Mouse (Mus musculus): ENCODE measurements around the gene Sdha. TPM values are rescaled to one million over a fixed set of nuclear protein-coding genes. Genes with fewer than 3 reads are reported as not detected.

Gene Sdha
- polyA plus RNA-seq, 1 experiment from 2014 or later, result 194 TPM

DNA sequence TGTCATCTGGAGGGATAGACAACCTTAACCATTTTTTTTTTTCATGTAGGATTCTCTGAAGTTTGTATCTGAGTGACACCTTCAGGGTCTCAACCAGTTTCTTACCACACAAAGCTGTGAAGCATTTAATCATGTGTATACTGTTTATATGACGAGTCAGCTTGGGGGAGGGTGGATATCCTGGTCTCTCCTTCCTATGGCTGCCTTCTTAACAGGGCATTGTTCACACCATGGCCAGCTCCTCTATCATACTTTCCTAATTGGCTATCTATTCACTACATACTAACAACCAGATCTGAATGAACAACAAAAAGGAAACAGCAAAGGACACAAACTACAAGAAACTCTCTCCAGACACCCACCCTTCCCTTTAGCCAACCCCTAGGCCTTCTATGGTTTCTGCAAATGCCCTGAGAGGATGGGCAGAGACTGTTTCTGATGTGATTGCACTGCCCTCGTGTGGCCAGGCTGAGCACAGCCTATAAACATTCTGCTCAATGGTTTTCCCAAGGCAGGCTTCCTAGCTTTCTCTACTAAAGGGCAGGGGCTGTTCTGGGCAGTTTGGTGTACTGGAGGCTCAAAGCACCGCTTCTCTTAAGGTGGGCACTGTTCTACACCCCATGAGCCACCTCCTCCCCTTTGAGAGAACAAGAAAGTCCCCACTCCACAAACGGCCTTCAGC, 49.0 kb downstream of the Sdha start:
- Histone ChIP-seq H3K27me3 (replicated peaks) (0 out of 2 replicates have a peak, but pooled peaks cover 4% of the 10 kb centered on the region), H3K36me3 (peaks cover 47% of the 10 kb centered on the region), H3K9me3 (replicated peaks) (no peaks in the 10 kb centered on the region), H3K9ac (no peak overlapping the region), H3K4me3 (no peak overlapping the region), H3K4me2 (no peak overlapping the region), H3K4me1 (no peaks in the 10 kb centered on the region), H3K27ac (no peak overlapping the region)
- ATAC-seq, result peak; percentile 60
- WGBS (ENCODE audit: insufficient replicate concordance), result 32% methylated on average over 4 of the region's 4 CpGs

DNA sequence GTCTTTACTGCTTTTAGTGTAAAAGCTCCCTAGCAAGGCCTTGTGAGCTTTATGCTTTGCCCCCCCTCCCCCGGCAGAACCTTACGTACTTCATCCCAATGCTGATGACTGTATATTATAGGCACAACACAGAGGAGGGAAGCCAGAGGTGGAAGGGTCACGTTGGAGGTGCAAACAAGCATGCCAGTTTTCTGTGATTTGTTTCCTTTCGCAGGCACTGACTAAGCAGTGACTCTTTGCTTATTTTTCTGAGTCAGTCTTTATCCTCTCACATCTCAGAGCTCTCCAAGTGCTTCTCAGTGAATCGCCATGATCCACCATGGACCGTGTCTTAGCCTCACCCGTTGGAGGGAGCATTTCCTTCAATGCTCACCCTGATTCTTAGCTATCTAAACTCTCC, 53.7 kb downstream of the Sdha start:
- 58% methylated on average over 7 of the region's 7 CpGs for WGBS (ENCODE audit: insufficient replicate concordance)

DNA sequence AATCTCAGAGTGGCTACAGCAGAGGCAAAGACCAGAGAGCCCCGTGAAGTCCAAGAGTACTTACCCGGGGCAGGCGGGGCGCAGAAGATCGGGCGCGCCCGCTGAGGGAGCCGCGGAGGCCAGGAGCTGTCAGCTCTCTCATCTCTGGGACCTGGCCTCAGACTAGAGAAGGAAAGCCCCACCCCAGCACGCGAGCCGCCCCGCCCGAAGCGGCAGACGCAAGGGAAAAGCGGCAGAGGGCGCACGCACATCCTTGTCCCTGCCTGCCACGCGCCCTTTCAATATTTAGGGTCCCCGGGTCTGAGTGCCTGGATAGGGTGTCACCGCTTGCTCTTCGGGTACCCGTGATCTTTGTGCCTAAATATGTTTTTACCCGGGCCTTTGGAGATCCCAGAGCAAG, 57.9 kb downstream of the Sdha start, which contains the start of gene Ahrr:
TSS of gene Ahrr (minus strand) at position 165 of the 400 bp plus-strand sequence.
- WGBS (ENCODE audit: insufficient replicate concordance), result 2% methylated on average over 27 of the region's 27 CpGs

More for the DNA sequence above, 53.7 kb downstream of the Sdha start:
- Histone ChIP-seq H3K9ac (no peak overlapping the region), H3K4me1 (peaks cover 9% of the 10 kb centered on the region), H3K27ac (no peak overlapping the region), H3K9me3 (replicated peaks) (no peaks in the 10 kb centered on the region), H3K36me3 (0 out of 2 replicates have a peak, but pooled peaks cover under 1% of the 10 kb centered on the region), H3K27me3 (replicated peaks) (peaks cover 31% of the 10 kb centered on the region), H3K4me3 (no peak overlapping the region), H3K4me2 (no peak overlapping the region)
- ATAC-seq, result no peak

DNA sequence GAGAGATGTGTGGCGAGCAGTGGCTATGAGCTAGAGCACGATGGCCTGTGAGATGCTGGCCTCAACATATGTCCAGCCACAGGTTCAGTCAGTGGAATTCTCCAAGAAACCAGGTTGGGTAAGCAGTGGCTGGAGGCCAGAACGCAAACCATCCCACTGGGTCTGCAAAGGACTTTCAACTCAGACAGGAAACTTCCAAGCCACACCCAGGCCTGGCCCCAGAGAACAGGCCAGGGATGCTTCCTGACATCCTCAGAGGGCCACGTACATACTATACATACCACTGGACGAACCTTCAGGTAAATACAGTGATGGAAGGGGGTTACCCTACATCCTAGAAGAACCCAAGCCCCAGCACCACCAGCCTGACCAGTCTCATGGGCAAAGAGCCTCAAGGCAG, 60.4 kb downstream of the Sdha start:
- H3K27me3 ChIP-seq (replicated peaks), result peaks cover 31% of the 10 kb centered on the region
- H3K4me2 ChIP-seq, result no peak overlapping the region
- H3K27ac ChIP-seq, result no peak overlapping the region
- H3K9me3 ChIP-seq (replicated peaks), result no peaks in the 10 kb centered on the region
- no peaks in the 10 kb centered on the region for H3K36me3 ChIP-seq
- peaks cover 9% of the 10 kb centered on the region for H3K4me1 ChIP-seq
- ATAC-seq, result no peak
- 65% methylated on average over 5 of the region's 5 CpGs for WGBS (ENCODE audit: insufficient replicate concordance)
- H3K9ac ChIP-seq, result no peak overlapping the region
- no peak overlapping the region for H3K4me3 ChIP-seq

More for the DNA sequence above, 57.9 kb downstream of the Sdha start, which contains the start of gene Ahrr:
- Histone ChIP-seq H3K27ac (no peak within 1 kb of the TSS), H3K9ac (no peak within 1 kb of the TSS), H3K4me3 (peak within 1 kb of the TSS; percentile 22), H3K27me3 (replicated peaks) (peaks cover 40% of the 10 kb centered on the region), H3K36me3 (no peaks in the 10 kb centered on the region), H3K4me1 (peaks cover 9% of the 10 kb centered on the region), H3K9me3 (replicated peaks) (no peaks in the 10 kb centered on the region), H3K4me2 (peak within 1 kb of the TSS; percentile 56)
- ATAC-seq, result peak; percentile 76

DNA sequence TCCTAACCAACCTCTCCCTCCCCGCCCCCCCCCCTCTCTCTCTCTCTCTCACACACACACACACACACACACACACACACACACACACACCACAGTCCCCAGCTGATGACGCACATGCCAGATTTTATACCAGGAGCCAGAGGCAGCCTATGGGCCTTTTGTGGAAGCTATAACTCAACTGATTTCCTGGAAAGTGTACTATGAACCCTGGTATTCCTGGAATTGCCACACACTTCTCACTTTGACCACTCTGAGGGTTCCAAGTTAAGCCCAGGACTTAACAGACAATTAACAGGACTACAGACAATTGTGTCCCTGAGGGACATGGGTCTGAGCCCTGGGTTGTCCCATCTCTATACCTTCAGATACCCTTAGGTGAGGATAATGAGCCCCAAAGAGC, 67.8 kb downstream of the Sdha start:
- Histone ChIP-seq H3K9ac (no peak overlapping the region), H3K27me3 (replicated peaks) (no peaks in the 10 kb centered on the region), H3K4me1 (no peaks in the 10 kb centered on the region), H3K9me3 (replicated peaks) (no peaks in the 10 kb centered on the region), H3K27ac (no peak overlapping the region), H3K36me3 (no peaks in the 10 kb centered on the region), H3K4me2 (no peak overlapping the region), H3K4me3 (no peak overlapping the region)
- WGBS (ENCODE audit: insufficient replicate concordance), result 72% methylated on average over 1 of the region's 2 CpGs
- no peak for ATAC-seq

DNA sequence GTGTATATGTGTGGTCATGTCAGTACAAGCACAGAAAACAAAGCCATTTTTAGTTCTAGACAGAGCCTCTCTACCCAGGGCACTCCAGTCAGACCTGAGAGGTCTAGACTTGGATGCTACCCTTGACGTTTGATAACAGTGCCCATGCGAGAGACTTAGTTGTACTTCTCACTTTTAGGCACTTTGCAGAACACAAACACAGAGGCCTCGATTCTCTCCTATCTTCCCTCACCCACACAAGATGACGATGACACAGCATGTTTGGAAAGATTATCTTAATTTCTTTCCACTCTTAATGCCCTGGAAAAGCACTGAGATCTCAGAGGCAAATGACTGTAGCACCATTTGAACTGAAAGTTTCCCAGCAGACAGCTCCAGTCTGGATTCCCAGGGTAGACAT, 74.4 kb downstream of the Sdha start:
- Histone ChIP-seq H3K4me3 (no peak overlapping the region), H3K27ac (peak overlapping the region; percentile 68), H3K4me1 (peaks cover 23% of the 10 kb centered on the region), H3K9ac (no peak overlapping the region), H3K27me3 (replicated peaks) (peaks cover 3% of the 10 kb centered on the region; the same call in 1 of the 2 replicates), H3K9me3 (replicated peaks) (no peaks in the 10 kb centered on the region), H3K4me2 (peak overlapping the region; percentile 25), H3K36me3 (no peaks in the 10 kb centered on the region)
- WGBS (ENCODE audit: insufficient replicate concordance), result 17% methylated on average over 4 of the region's 4 CpGs
- ATAC-seq, result peak; percentile 86

Other genes with a start within 250 kb of the Sdha start
- gene Slc9a3, start 228.8 kb downstream of the Sdha start, polyA plus RNA-seq (2016; fragmentation: Nextera tagmentation; extraction: Ambion mirVana), result not detected in 2 replicates
- 32.9 and 36.4 TPM in 2 replicates for gene Exoc3, start 141.5 kb downstream of the Sdha start, polyA plus RNA-seq (2016; fragmentation: Nextera tagmentation; extraction: Ambion mirVana)
- 0.12 and 0.48 TPM in 2 replicates for gene Ahrr, start 57.9 kb downstream of the Sdha start, polyA plus RNA-seq (2016; fragmentation: Nextera tagmentation; extraction: Ambion mirVana)
- 83.5 and 90.0 TPM in 2 replicates for gene Pdcd6, start 32.7 kb downstream of the Sdha start, polyA plus RNA-seq (2016; fragmentation: Nextera tagmentation; extraction: Ambion mirVana)
- gene Ccdc127, start within 50 bp of the Sdha start, polyA plus RNA-seq (2016; fragmentation: Nextera tagmentation; extraction: Ambion mirVana), result 31.4 and 33.8 TPM in 2 replicates
- gene Lrrc14b, start 13.7 kb upstream of the Sdha start, polyA plus RNA-seq (2016; fragmentation: Nextera tagmentation; extraction: Ambion mirVana), result not detected in 2 replicates
- 0.81 and 1.3 TPM in 2 replicates for gene Zfp72, start 40.6 kb upstream of the Sdha start, polyA plus RNA-seq (2016; fragmentation: Nextera tagmentation; extraction: Ambion mirVana)
- gene Ftl1-ps1, start 49.4 kb upstream of the Sdha start, polyA plus RNA-seq (2016; fragmentation: Nextera tagmentation; extraction: Ambion mirVana), result 114 and 117 TPM in 2 replicates
- 10.9 TPM in 2 replicates for gene Zfp825, start 143.7 kb upstream of the Sdha start, polyA plus RNA-seq (2016; fragmentation: Nextera tagmentation; extraction: Ambion mirVana)